ENCODE assay signal across 26 mouse cellular contexts in the genomic region with DNA sequence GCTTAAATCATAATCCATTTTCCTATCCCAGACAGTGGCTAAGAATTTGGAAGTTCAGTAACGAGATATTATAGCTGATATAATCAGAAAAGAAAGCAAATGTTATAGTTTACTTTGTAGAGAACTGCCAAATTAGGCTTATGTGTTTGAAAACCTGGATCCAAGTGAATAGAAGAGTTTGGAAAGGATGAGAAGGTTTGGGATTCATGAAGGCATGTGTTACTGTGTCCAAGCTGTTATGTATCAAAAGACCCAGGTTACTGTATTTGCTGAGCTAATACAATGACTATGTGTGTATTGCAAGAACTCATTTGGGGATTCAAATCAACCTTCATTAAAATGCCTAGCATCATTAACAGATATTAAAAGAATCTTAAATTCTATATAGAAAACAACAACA.
"Had no signal": no experiment of that assay in that cellular context is flagged by ENCODE, and none has a peak within 500 bp of the region (broad histone marks: within the 10 kb centered on the region; RNA-seq: fewer than 3 reads in every experiment).

No protein-coding gene starts in this region.

- H3K36me3 ChIP-seq: heart, embryonic 13.5 days; heart, embryonic 15.5 days; intestine, embryonic 15.5 days; kidney, embryonic 15.5 days; limb, embryonic 13.5 days; limb, embryonic 15.5 days; liver, embryonic 12.5 days had no signal

- H3K9me3 ChIP-seq: heart, embryonic 13.5 days; heart, embryonic 15.5 days; intestine, embryonic 15.5 days; kidney, embryonic 15.5 days; limb, embryonic 13.5 days; limb, embryonic 15.5 days; liver, embryonic 12.5 days had no signal

- H3K27me3 ChIP-seq: heart, embryonic 13.5 days; heart, embryonic 15.5 days; intestine, embryonic 15.5 days; kidney, embryonic 15.5 days; limb, embryonic 13.5 days; limb, embryonic 15.5 days; liver, embryonic 12.5 days had no signal

- H3K4me1 ChIP-seq: heart, embryonic 13.5 days; heart, embryonic 15.5 days; intestine, embryonic 15.5 days; kidney, embryonic 15.5 days; limb, embryonic 13.5 days; limb, embryonic 15.5 days; liver, embryonic 12.5 days had no signal

- H3K4me3 ChIP-seq: heart, adult 2 months; heart, embryonic 13.5 days; heart, embryonic 15.5 days; intestine, embryonic 15.5 days; kidney, embryonic 15.5 days; limb, embryonic 13.5 days; limb, embryonic 15.5 days; liver, embryonic 12.5 days had no signal

- ATAC-seq: hindbrain, embryonic 16.5 days; inflammation-experienced regulatory T-cells, adult 6 months; intestine, embryonic 15.5 days; intestine, postnatal 0 days; liver, embryonic 12.5 days had no signal

- H3K27ac ChIP-seq: heart, adult 2 months; heart, embryonic 13.5 days; heart, embryonic 15.5 days; hindbrain, embryonic 14.5 days; intestine, embryonic 15.5 days; kidney, embryonic 15.5 days; kidney, postnatal 0 days; limb, embryonic 13.5 days; limb, embryonic 15.5 days; liver, embryonic 12.5 days; liver, embryonic 14.5 days had no signal

- H3K4me2 ChIP-seq: heart, embryonic 11.5 days; heart, embryonic 13.5 days; heart, embryonic 15.5 days; hindbrain, embryonic 14.5 days; intestine, embryonic 15.5 days; kidney, embryonic 15.5 days; limb, embryonic 13.5 days; limb, embryonic 15.5 days; liver, embryonic 12.5 days had no signal

- DNase-seq: gastrocnemius, postnatal 14 days; gastrocnemius, postnatal 36 days; heart, adult 11 months; heart, adult 2 months; heart, postnatal 14 days; heart, postnatal 36 days; kidney, adult 18-20 months; kidney, adult 9 months; kidney, postnatal 14 days; kidney, postnatal 36 days; layer of hippocampus, postnatal 36 days; left cerebral cortex, postnatal 4 days had no signal

- H3K9ac ChIP-seq: heart, embryonic 13.5 days; heart, embryonic 15.5 days; hindbrain, embryonic 14.5 days; intestine, embryonic 15.5 days; kidney, embryonic 15.5 days; limb, embryonic 13.5 days; limb, embryonic 15.5 days; liver, embryonic 12.5 days; liver, embryonic 14.5 days had no signal
